Mouse (Mus musculus) MEL (cell line): ENCODE data around the gene Ears2. TPM values are rescaled to one million over a fixed set of nuclear protein-coding genes. Genes with fewer than 3 reads are reported as not detected.

Source experiments
- DNase-seq: peaks from one replicate; pipeline ENCODE4 v3.0.0; 2011; ENCODE audit warnings: low read depth, low spot score
- H3K27ac ChIP-seq: 2 replicates; pipeline ENCODE4 v1.5.1; 2012; ENCODE audit warnings: low read depth, mild to moderate bottlenecking, control low read depth, low read length, moderate library complexity; ENCODE audit not compliant: control insufficient read depth
- H3K27me3 ChIP-seq, 2 experiments: fragments of 150-350 bp in 1 of 2; sonication (generic) in 1 of 2; 2 replicates each; pipeline ENCODE4 v1.6.1; 2012; ENCODE audit warnings: low read length in 2 of 2, mild to moderate bottlenecking in 2 of 2, improper control_type of control experiment in 1 of 2, moderate library complexity in 1 of 2; ENCODE audit not compliant: insufficient read depth in 2 of 2, control insufficient read depth in 1 of 2
- H3K36me3 ChIP-seq, 2 experiments: 2 replicates each; pipeline ENCODE4 v1.6.1; 2012 to 2014; ENCODE audit warnings: low read length in 2 of 2, improper control_type of control experiment in 1 of 2, inconsistent platforms in 1 of 2, mild to moderate bottlenecking in 1 of 2; ENCODE audit not compliant: insufficient read depth in 2 of 2, control insufficient read depth in 1 of 2
- H3K4me1 ChIP-seq, 2 experiments: fragments of 150-350 bp in 1 of 2; sonication (generic) in 1 of 2; 2 replicates each; pipeline ENCODE4 v1.6.1; 2012; ENCODE audit warnings: low read length in 2 of 2, improper control_type of control experiment in 1 of 2, mild to moderate bottlenecking in 1 of 2; ENCODE audit not compliant: insufficient read depth in 2 of 2, control insufficient read depth in 1 of 2
- H3K4me3 ChIP-seq, 2 experiments: fragments of 150-350 bp in 1 of 2; sonication (generic) in 1 of 2; 2 replicates each; pipeline ENCODE4 v1.5.1; 2012; ENCODE audit warnings: low read depth in 2 of 2, low read length in 2 of 2, mild to moderate bottlenecking in 2 of 2, moderate library complexity in 2 of 2, control low read depth in 1 of 2, improper control_type of control experiment in 1 of 2; ENCODE audit not compliant: control insufficient read depth in 1 of 2, insufficient read depth in 1 of 2
- H3K79me2 ChIP-seq: 2 replicates; pipeline ENCODE4 v1.6.1; 2012; ENCODE audit warnings: mild to moderate bottlenecking, low read length, moderate library complexity; ENCODE audit not compliant: control insufficient read depth, poor library complexity, insufficient read depth
- H3K9ac ChIP-seq: 2 replicates; pipeline ENCODE4 v1.6.1; 2012; ENCODE audit warnings: low read depth, mild to moderate bottlenecking, control low read depth, low read length, moderate library complexity; ENCODE audit not compliant: control insufficient read depth, poor library complexity, severe bottlenecking
- H3K9me3 ChIP-seq: fragments of 150-350 bp; sonication (generic); replicated peaks from 2 replicates; pipeline ENCODE4 v1.6.1; 2012; ENCODE audit warnings: mild to moderate bottlenecking, low read length, improper control_type of control experiment, moderate library complexity; ENCODE audit not compliant: insufficient read depth
- BHLHE40 ChIP-seq: IDR thresholded peaks from 2 replicates; pipeline ENCODE4 v1.6.1; 2012; ENCODE audit warnings: low read depth, mild to moderate bottlenecking, inconsistent platforms, low read length, improper control_type of control experiment, borderline replicate concordance
- CHD1 ChIP-seq: IDR thresholded peaks from 2 replicates; pipeline ENCODE4 v1.6.1; 2012; ENCODE audit warnings: low read depth, mild to moderate bottlenecking, inconsistent platforms, low read length, improper control_type of control experiment
- CHD2 ChIP-seq: IDR thresholded peaks from 2 replicates; pipeline ENCODE4 v1.6.1; 2011; ENCODE audit warnings: low read length, improper control_type of control experiment
- CTCF ChIP-seq, 3 experiments: IDR thresholded peaks in 2 of 3; conservative IDR thresholded peaks in 1 of 3; 2 replicates each; pipeline ENCODE4 v1.5.1; 2011 to 2012; ENCODE audit warnings: low read length in 3 of 3, low read depth in 2 of 3, mild to moderate bottlenecking in 2 of 3, improper control_type of control experiment in 1 of 3, inconsistent platforms in 1 of 3, mixed read lengths in 1 of 3, moderate library complexity in 1 of 3; ENCODE audit not compliant: control insufficient read depth in 1 of 3, insufficient read depth in 1 of 3, poor library complexity in 1 of 3, severe bottlenecking in 1 of 3
- E2F4 ChIP-seq: IDR thresholded peaks from 2 replicates; pipeline ENCODE4 v1.6.1; 2011; ENCODE audit warnings: low read depth, low read length, improper control_type of control experiment, borderline replicate concordance
- EP300 ChIP-seq, 2 experiments: IDR thresholded peaks; 2 replicates each; pipeline ENCODE4 v1.6.1; 2011; ENCODE audit warnings: improper control_type of control experiment in 2 of 2, low read length in 2 of 2, low read depth in 1 of 2, mild to moderate bottlenecking in 1 of 2
- GABPA ChIP-seq: IDR thresholded peaks from 2 replicates; pipeline ENCODE4 v1.6.1; 2012; ENCODE audit warnings: low read depth, mild to moderate bottlenecking, inconsistent platforms, low read length, improper control_type of control experiment, moderate library complexity
- GATA1 ChIP-seq: IDR thresholded peaks from 2 replicates; pipeline ENCODE4 v1.6.1; 2011; ENCODE audit warnings: low read depth, low read length, improper control_type of control experiment
- HCFC1 ChIP-seq: IDR thresholded peaks from 2 replicates; pipeline ENCODE4 v1.6.1; 2012; ENCODE audit warnings: low read depth, mild to moderate bottlenecking, inconsistent platforms, low read length, improper control_type of control experiment, moderate library complexity
- JUND ChIP-seq: IDR thresholded peaks from 2 replicates; pipeline ENCODE4 v1.6.1; 2011; ENCODE audit warnings: low read depth, mild to moderate bottlenecking, improper control_type of control experiment, low read length
- MAX ChIP-seq: IDR thresholded peaks from 2 replicates; pipeline ENCODE4 v1.6.1; 2011; ENCODE audit warnings: low read length, improper control_type of control experiment
- MAZ ChIP-seq: IDR thresholded peaks from 2 replicates; pipeline ENCODE4 v1.6.1; 2012; ENCODE audit warnings: low read depth, mild to moderate bottlenecking, inconsistent platforms, low read length, improper control_type of control experiment
- MEF2A ChIP-seq: IDR thresholded peaks from 2 replicates; pipeline ENCODE4 v1.6.1; 2014; ENCODE audit warnings: low read depth, mild to moderate bottlenecking, inconsistent platforms, low read length, improper control_type of control experiment; ENCODE audit not compliant: poor library complexity, insufficient replicate concordance, severe bottlenecking; ENCODE audit errors: extremely low read depth
- MYB ChIP-seq: IDR thresholded peaks from 2 replicates; pipeline ENCODE4 v1.6.1; 2011; ENCODE audit warnings: mild to moderate bottlenecking, low read depth, low read length, improper control_type of control experiment
- NRF1 ChIP-seq: IDR thresholded peaks from 2 replicates; pipeline ENCODE4 v1.6.1; 2014; ENCODE audit warnings: low read depth, mild to moderate bottlenecking, inconsistent platforms, low read length, improper control_type of control experiment, moderate library complexity; ENCODE audit not compliant: poor library complexity, insufficient read depth, severe bottlenecking
- POLR2AphosphoS5 ChIP-seq: IDR thresholded peaks from 2 replicates; pipeline ENCODE4 v1.6.1; 2012; ENCODE audit warnings: low read depth, borderline replicate concordance, mild to moderate bottlenecking, inconsistent platforms, low read length, moderate library complexity, mixed read lengths
- RAD21 ChIP-seq: IDR thresholded peaks from 2 replicates; pipeline ENCODE4 v1.6.1; 2011; ENCODE audit warnings: mild to moderate bottlenecking, low read depth, low read length, improper control_type of control experiment
- RCOR1 ChIP-seq: IDR thresholded peaks from 2 replicates; pipeline ENCODE4 v1.6.1; 2012; ENCODE audit warnings: low read depth, mild to moderate bottlenecking, inconsistent platforms, low read length, improper control_type of control experiment
- SIN3A ChIP-seq: IDR thresholded peaks from 2 replicates; pipeline ENCODE4 v1.6.1; 2012; ENCODE audit warnings: low read length, improper control_type of control experiment, inconsistent platforms
- SMC3 ChIP-seq: IDR thresholded peaks from 2 replicates; pipeline ENCODE4 v1.6.1; 2011; ENCODE audit warnings: low read depth, low read length, improper control_type of control experiment
- TAL1 ChIP-seq: IDR thresholded peaks from 2 replicates; pipeline ENCODE4 v1.6.1; 2012; ENCODE audit warnings: mild to moderate bottlenecking, inconsistent platforms, low read length, moderate library complexity, mixed read lengths
- TBP ChIP-seq: IDR thresholded peaks from 2 replicates; pipeline ENCODE4 v1.8.0; 2011; ENCODE audit warnings: low read depth, low read length, improper control_type of control experiment
- TCF12 ChIP-seq: IDR thresholded peaks from 2 replicates; pipeline ENCODE4 v1.6.1; 2014; ENCODE audit warnings: low read depth, mild to moderate bottlenecking, inconsistent platforms, low read length, improper control_type of control experiment, moderate library complexity
- USF1 ChIP-seq: IDR thresholded peaks from 2 replicates; pipeline ENCODE4 v1.6.1; 2014; ENCODE audit warnings: low read depth, mild to moderate bottlenecking, inconsistent platforms, low read length, improper control_type of control experiment, moderate library complexity
- USF2 ChIP-seq, 2 experiments: IDR thresholded peaks; 2 replicates each; pipeline ENCODE4 v1.6.1; 2011 to 2012; ENCODE audit warnings: improper control_type of control experiment in 2 of 2, low read length in 2 of 2, borderline replicate concordance in 1 of 2, inconsistent platforms in 1 of 2, low read depth in 1 of 2, mild to moderate bottlenecking in 1 of 2; ENCODE audit not compliant: insufficient read depth in 1 of 2
- ZC3H11A ChIP-seq: IDR thresholded peaks from 2 replicates; pipeline ENCODE4 v1.6.1; 2012; ENCODE audit warnings: low read depth, mild to moderate bottlenecking, inconsistent platforms, low read length, improper control_type of control experiment
- ZKSCAN1 ChIP-seq: IDR thresholded peaks from 2 replicates; pipeline ENCODE4 v1.6.1; 2012; ENCODE audit warnings: low read depth, mild to moderate bottlenecking, inconsistent platforms, low read length, improper control_type of control experiment, moderate library complexity
- ZNF384 ChIP-seq: IDR thresholded peaks from 2 replicates; pipeline ENCODE4 v1.6.1; 2012; ENCODE audit warnings: low read depth, mild to moderate bottlenecking, inconsistent platforms, low read length, improper control_type of control experiment
- polyA plus RNA-seq, 2 experiments: library from polyadenylated mRNA; stranded (reverse) in 1 of 2; unstranded in 1 of 2; fragments of >175 nt in 1 of 2; fragments of >200 nt in 1 of 2; gene quantifications; 2 replicates each; pipeline versions ENCODE4 v1.2.1 to v1.2.4; 2012; ENCODE audit warnings: low replicate concordance in 2 of 2, low read depth in 1 of 2; ENCODE audit not compliant: insufficient read length in 2 of 2, insufficient read depth in 1 of 2, missing spikeins in 1 of 2
- total RNA-seq: library from RNA; depleted of rRNA; stranded (reverse); fragments of 300-350 nt; gene quantifications from 2 replicates; pipeline ENCODE4 v1.2.3, GENCODE M21; 2012

Ears2 gene
- total and polyA plus RNA-seq, 3 experiments, result 8.8 to 12.8 TPM; not detected in 1

DNA sequence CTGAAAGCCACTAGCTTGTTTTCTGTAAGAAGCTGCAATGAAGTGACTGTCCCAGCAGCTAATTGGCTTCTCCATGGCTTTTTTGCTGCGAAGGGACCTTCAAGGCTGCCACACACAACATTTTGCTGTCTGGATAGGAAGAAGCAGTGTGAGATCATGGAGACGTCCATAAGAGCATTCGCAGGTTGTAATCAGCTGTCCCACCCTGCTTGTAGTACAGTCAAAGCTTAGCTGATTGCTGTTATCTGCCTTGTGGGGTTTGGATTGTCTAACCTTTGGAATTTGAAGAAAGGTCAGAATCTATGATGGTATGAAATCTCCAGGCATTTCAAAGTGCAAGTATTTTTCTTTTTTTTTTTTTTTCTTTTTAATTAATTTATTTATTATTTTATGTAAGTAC lies 7.3 kb upstream of the Ears2 start:
- no peak overlapping the region for H3K4me3 ChIP-seq
- peaks cover 10% of the 10 kb centered on the region for H3K79me2 ChIP-seq
- no peaks in the 10 kb centered on the region for H3K9me3 ChIP-seq
- no peak overlapping the region for H3K27ac ChIP-seq
- H3K27me3 ChIP-seq, result no peaks in the 10 kb centered on the region
- TF ChIP-seq TCF12 (no peak), JUND (no peak), SIN3A (no peak), ZKSCAN1 (no peak), GATA1 (no peak), BHLHE40 (no peak), MEF2A (no peak)
- no peak overlapping the region for H3K9ac ChIP-seq
- no peaks in the 10 kb centered on the region for H3K4me1 ChIP-seq
- no peak for DNase-seq
- H3K36me3 ChIP-seq, result peaks cover 3 to 25% of the 10 kb centered on the region in 2 experiments; a peak in 3 of 4 replicates

GRCm38 (mm10) chr7:122067517-122068381 lies 686 bp upstream of the Ears2 start:
- peak; percentile 50 for DNase-seq
- Histone ChIP-seq H3K27ac (peak overlapping the region; percentile 59), H3K4me3 (peak overlapping the region; percentile 85 to 94), H3K4me1 (peaks cover 5 to 6% of the 10 kb centered on the region in 2 experiments), H3K36me3 (peaks cover 3 to 22% of the 10 kb centered on the region in 2 experiments; a peak in 2 of 4 replicates), H3K9ac (peak overlapping the region; percentile 93), H3K27me3 (no peaks in the 10 kb centered on the region), H3K9me3 (no peaks in the 10 kb centered on the region), H3K79me2 (peaks cover 32% of the 10 kb centered on the region)
- no peak for TF ChIP-seq MAZ
- TF ChIP-seq ZC3H11A, result no peak
- 0 out of 2 replicates have a peak, but pooled peaks have one; percentile 7 for TF ChIP-seq SMC3
- TF ChIP-seq RCOR1, result no peak
- TF ChIP-seq USF2 (IDR thresholded peaks at IDR 0.05; ENCODE audit: borderline replicate concordance in 1 of 2, insufficient read depth in 1 of 2, low read depth in 1 of 2, low read length in 2 of 2), result no peak
- no peak for TF ChIP-seq EP300 (IDR thresholded peaks at IDR 0.05; ENCODE audit: low read depth in 1 of 2, low read length in 2 of 2)
- no peak for TF ChIP-seq BHLHE40
- TF ChIP-seq RAD21, result peak; percentile 13; the same call in 1 of the 2 replicates
- no peak for TF ChIP-seq NRF1
- TF ChIP-seq GABPA, result no peak
- TF ChIP-seq CTCF (IDR thresholded peaks at IDR 0.05 in 2 of 3, conservative IDR thresholded peaks at IDR 0.05 in 1 of 3; ENCODE audit: control insufficient read depth in 1 of 3, insufficient read depth in 1 of 3, low read depth in 2 of 3, low read length in 3 of 3, poor library complexity in 1 of 3, severe bottlenecking in 1 of 3), result peak in 1 of 3 experiments; percentile 28; a peak in 2 of 6 replicates
- no peak for TF ChIP-seq TAL1
- no peak for TF ChIP-seq E2F4
- TF ChIP-seq CHD2, result no peak
- TF ChIP-seq SIN3A, result peak; percentile 38; the same call in 1 of the 2 replicates
- TF ChIP-seq JUND, result no peak
- TF ChIP-seq MYB, result no peak
- TF ChIP-seq POLR2AphosphoS5, result no peak
- no peak for TF ChIP-seq MAX
- TF ChIP-seq HCFC1, result no peak
- TF ChIP-seq ZKSCAN1, result no peak
- TF ChIP-seq ZNF384, result no peak
- TF ChIP-seq TCF12, result no peak; the same call in 1 of the 2 replicates
- TF ChIP-seq TBP, result no peak
- no peak for TF ChIP-seq USF1
- TF ChIP-seq CHD1, result no peak
